ENCODE assay signal across 8 mouse cellular contexts in genomic region chr11:117407651-117408441, GRCm38 (mm10).
A peak's percentile ranks its signal among the peaks of the same experiment; 100 is the strongest.
DNase-seq lines count a peak whose midpoint lies in the region; ATAC-seq lines count a peak whose summit lies in the region.

No protein-coding gene starts in this region.

- peak overlapping the region; percentile 54 for H3K4me2 ChIP-seq in hindbrain, embryonic 16.5 days (ENCODE audit: low read length)

- peaks cover 39% of the 10 kb centered on the region for H3K4me1 ChIP-seq in hindbrain, embryonic 16.5 days (ENCODE audit: control insufficient read depth, insufficient read depth, low read depth, low read length)

- H3K27me3 ChIP-seq in hindbrain, embryonic 16.5 days (replicated peaks; ENCODE audit: control insufficient read depth, insufficient read depth, low read length) = peaks cover 3% of the 10 kb centered on the region; the same call in 1 of the 2 replicates

- peak overlapping the region; percentile 87 for H3K27ac ChIP-seq in hindbrain, embryonic 16.5 days (ENCODE audit: low read depth, low read length)

- peak overlapping the region; percentile 62 for H3K9ac ChIP-seq in hindbrain, embryonic 16.5 days (ENCODE audit: low read depth, low read length)

- no peaks in the 10 kb centered on the region for H3K9me3 ChIP-seq in hindbrain, embryonic 16.5 days (ENCODE audit: control insufficient read depth, low read length)

- WGBS in hindbrain, embryonic 16.5 days = under 1% methylated on average over 28 of the region's 28 CpGs

- ATAC-seq in frontal cortex, adult (ENCODE audit: low TSS enrichment) = peak; percentile 55
- ATAC-seq in hindbrain, embryonic 16.5 days = peak; percentile 75

- H3K36me3 ChIP-seq in hindbrain, embryonic 16.5 days (ENCODE audit: control insufficient read depth, insufficient read depth, low read length) = no peaks in the 10 kb centered on the region

- H3K4me3 ChIP-seq in hindbrain, embryonic 16.5 days (ENCODE audit: low read length) = peak overlapping the region; percentile 25

- peak; percentile 29 for DNase-seq in NIH3T3 (ENCODE audit: low read depth)
- peak; percentile 55 for DNase-seq in cerebellum, adult 8-10 months
- peak; percentile 56 to 80 for DNase-seq in left cerebral cortex, adult 8-10 months (ENCODE audit: low spot score in 2 of 2)
- DNase-seq in lung, postnatal 4 days = peak; percentile 60 to 76
- peak; percentile 76 for DNase-seq in right cerebral cortex, postnatal 25 days
- DNase-seq in urinary bladder, adult 18-20 months (ENCODE audit: low spot score in 2 of 2) = no peak

Comparison
In these comparisons a context has a peak if more than half of its experiments do, and no peak if none do; other contexts are left out.
1. DNase-seq: peak in NIH3T3 (single experiment), cerebellum, adult 8-10 months (single experiment), left cerebral cortex, adult 8-10 months (2 of 2), lung, postnatal 4 days (2 of 2) and right cerebral cortex, postnatal 25 days (single experiment); none in urinary bladder, adult 18-20 months (0 of 2).